Mouse (Mus musculus): ENCODE measurements at regions not wholly inside any gene's neighbourhood (a gene's known extent, or its start where the extent isn't known, plus 50 kb on each side); places are given as distances from the start of the nearest gene placed in this dataset.

- no peak for DNase-seq
Measured at GRCm38 (mm10) chr16:39285028-39285744, 392.7 kb downstream of the Igsf11 start.

GRCm38 (mm10) chr16:39286797-39287565 is 394.5 kb downstream of the Igsf11 start:
- no peak for DNase-seq

GRCm38 (mm10) chr16:39298856-39299255 is 406.4 kb downstream of the Igsf11 start:
- DNase-seq: no peak

- no peak for DNase-seq
Measured at GRCm38 (mm10) chr16:39302902-39303361, 410.5 kb downstream of the Igsf11 start.

- DNase-seq: no peak
Measured at GRCm38 (mm10) chr16:39303371-39303770, 410.9 kb downstream of the Igsf11 start.

GRCm38 (mm10) chr16:39307951-39308350 is 415.5 kb downstream of the Igsf11 start:
- no peak for DNase-seq

- peak; percentile 13 for DNase-seq
Measured at GRCm38 (mm10) chr16:39316752-39317594, 424.5 kb downstream of the Igsf11 start.

GRCm38 (mm10) chr16:39325627-39326026 is 433.2 kb downstream of the Igsf11 start:
- no peak for DNase-seq

GRCm38 (mm10) chr16:39363657-39364056 is 471.2 kb downstream of the Igsf11 start:
- DNase-seq: no peak

- no peak for DNase-seq
Measured at GRCm38 (mm10) chr16:39368276-39368675, 475.8 kb downstream of the Igsf11 start.

GRCm38 (mm10) chr16:39374616-39375015 is 482.1 kb downstream of the Igsf11 start:
- no peak for DNase-seq

GRCm38 (mm10) chr16:39379959-39380358 is 487.5 kb downstream of the Igsf11 start:
- no peak for DNase-seq

GRCm38 (mm10) chr16:39389943-39390342 is 497.5 kb downstream of the Igsf11 start:
- DNase-seq: no peak

- DNase-seq: no peak
Measured at GRCm38 (mm10) chr16:39390626-39391025, 498.2 kb downstream of the Igsf11 start.

- no peak for DNase-seq
Measured at GRCm38 (mm10) chr16:39402101-39402749, 509.8 kb downstream of the Igsf11 start.

- DNase-seq: no peak
Measured at GRCm38 (mm10) chr16:39431581-39431980, 539.1 kb downstream of the Igsf11 start.

- no peak for DNase-seq
Measured at GRCm38 (mm10) chr16:39445740-39446139, 538.4 kb upstream of the Lsamp start.

GRCm38 (mm10) chr16:39453400-39454138 is 530.6 kb upstream of the Lsamp start:
- DNase-seq: no peak

Data from thymus, postnatal 4 days (tissue).